Mouse (Mus musculus): ENCODE measurements around the gene Abhd5. TPM values are rescaled to one million over a fixed set of nuclear protein-coding genes. Genes with fewer than 3 reads are reported as not detected.

Gene Abhd5
- polyA plus RNA-seq, 1 experiment from 2014 or later, result 16.7 TPM

DNA sequence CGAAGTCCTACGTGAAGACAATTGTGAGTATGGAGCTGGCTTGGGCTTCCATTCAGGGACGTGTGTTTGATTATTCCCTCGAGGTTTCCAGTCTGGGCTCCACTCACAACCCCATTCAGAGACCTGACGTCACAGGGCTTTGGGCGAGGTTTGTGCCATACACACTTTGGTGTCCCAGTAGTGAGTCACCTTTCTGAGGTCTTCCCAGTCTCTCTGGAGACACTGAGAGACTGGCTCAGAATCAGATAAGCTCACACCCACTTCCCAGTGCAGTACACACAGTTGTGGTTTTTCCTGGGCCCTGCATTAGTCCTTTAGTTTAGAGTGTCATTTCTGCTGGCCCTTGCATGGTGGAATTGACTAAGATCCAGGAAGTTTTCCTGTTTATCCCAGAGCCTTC, 27.6 kb downstream of the Abhd5 start:
- ATAC-seq (ENCODE audit: extremely low read depth, insufficient number of reproducible peaks, low FRiP score, low TSS enrichment), result no peak
- no peak overlapping the region for H3K4me3 ChIP-seq
- no peak overlapping the region for H3K27ac ChIP-seq (replicated peaks)
- H3K4me1 ChIP-seq, result 0 out of 2 replicates have a peak, but pooled peaks cover 4% of the 10 kb centered on the region
- WGBS, result 85% methylated on average over 6 of the region's 6 CpGs
- no peaks in the 10 kb centered on the region for H3K27me3 ChIP-seq (replicated peaks)
- H3K9ac ChIP-seq, result no peak overlapping the region
- no peak overlapping the region for H3K4me2 ChIP-seq
- H3K9me3 ChIP-seq, result no peaks in the 10 kb centered on the region
- peaks cover 35% of the 10 kb centered on the region for H3K36me3 ChIP-seq

DNA sequence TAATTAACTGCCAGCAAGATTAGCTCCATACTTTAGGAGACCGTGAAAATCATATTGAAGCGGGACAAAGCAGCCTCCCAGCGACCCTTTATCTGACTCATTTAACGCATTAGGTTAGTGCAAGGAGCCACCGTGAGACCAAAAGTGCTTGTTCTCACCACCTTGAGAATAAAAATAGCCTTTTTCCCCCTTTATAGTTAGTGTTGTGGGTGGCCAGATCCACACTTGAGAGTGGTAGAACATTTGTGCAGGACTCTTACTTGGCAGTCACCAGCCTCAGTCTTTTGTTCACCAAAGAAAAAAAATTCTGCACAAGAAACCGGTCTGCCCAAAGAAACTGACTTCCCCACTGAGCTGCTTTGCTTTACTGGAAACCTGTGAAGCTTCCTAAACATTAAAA, 29.6 kb downstream of the Abhd5 start:
- no peaks in the 10 kb centered on the region for H3K27me3 ChIP-seq (replicated peaks)
- H3K9ac ChIP-seq, result no peak overlapping the region
- 0 out of 2 replicates have a peak, but pooled peaks cover 7% of the 10 kb centered on the region for H3K4me1 ChIP-seq
- no peak overlapping the region for H3K4me3 ChIP-seq
- ATAC-seq (ENCODE audit: extremely low read depth, insufficient number of reproducible peaks, low FRiP score, low TSS enrichment), result no peak
- H3K9me3 ChIP-seq, result no peaks in the 10 kb centered on the region
- H3K36me3 ChIP-seq, result peaks cover 36% of the 10 kb centered on the region
- H3K4me2 ChIP-seq, result no peak overlapping the region
- no peak overlapping the region for H3K27ac ChIP-seq (replicated peaks)
- WGBS, result 80% methylated on average over 6 of the region's 6 CpGs

DNA sequence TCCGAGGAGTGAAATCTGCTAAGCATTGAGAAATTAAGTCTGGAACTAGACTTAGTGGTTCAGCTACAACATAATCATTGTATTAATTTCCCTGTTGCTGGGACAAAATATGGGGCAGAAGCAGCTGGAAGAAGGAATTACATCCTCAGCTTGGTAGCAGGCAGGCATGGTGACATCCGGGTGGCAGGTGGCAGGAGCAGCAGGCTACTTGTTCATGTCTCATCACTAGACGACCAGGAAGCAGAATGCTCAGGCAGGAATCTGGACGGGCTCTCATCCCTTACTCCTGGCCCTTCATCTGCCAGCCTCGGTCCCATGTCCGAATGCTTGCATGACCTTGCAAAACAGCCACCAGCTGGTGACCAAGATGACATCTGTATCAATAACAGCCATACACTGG, 30.6 kb downstream of the Abhd5 start:
- 79% methylated on average over 6 of the region's 6 CpGs for WGBS
- H3K4me2 ChIP-seq, result no peak overlapping the region

DNA sequence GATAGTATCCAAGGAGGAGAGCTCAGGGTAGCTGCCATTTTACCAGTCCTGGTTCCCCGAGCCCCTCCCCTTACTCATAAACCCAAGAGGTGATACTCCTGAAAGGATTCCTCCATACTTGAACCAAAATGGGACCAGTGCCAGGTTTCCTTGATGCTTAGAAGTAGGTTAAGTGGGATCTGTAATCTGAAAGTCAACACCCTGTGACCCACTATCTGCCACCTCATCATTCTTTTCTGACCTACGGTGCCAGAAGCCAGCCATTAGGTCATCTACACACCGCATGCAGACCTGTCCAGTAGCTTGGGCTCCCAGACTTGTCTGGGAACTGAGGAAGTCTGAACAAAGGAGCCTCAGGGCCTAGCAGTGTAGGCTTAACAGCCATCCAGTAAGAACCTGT, 34.6 kb downstream of the Abhd5 start:
- H3K4me1 ChIP-seq, result peaks cover 16% of the 10 kb centered on the region
- no peak for ATAC-seq (ENCODE audit: extremely low read depth, insufficient number of reproducible peaks, low FRiP score, low TSS enrichment)
- H3K9ac ChIP-seq, result no peak overlapping the region
- H3K4me3 ChIP-seq, result no peak overlapping the region
- H3K4me2 ChIP-seq, result no peak overlapping the region
- WGBS, result 50% methylated on average over 3 of the region's 3 CpGs
- peaks cover 15% of the 10 kb centered on the region for H3K36me3 ChIP-seq
- no peak overlapping the region for H3K27ac ChIP-seq (replicated peaks)
- H3K9me3 ChIP-seq, result no peaks in the 10 kb centered on the region
- no peaks in the 10 kb centered on the region for H3K27me3 ChIP-seq (replicated peaks)

More for the DNA sequence above, 30.6 kb downstream of the Abhd5 start:
- no peak overlapping the region for H3K4me3 ChIP-seq
- H3K27me3 ChIP-seq (replicated peaks), result no peaks in the 10 kb centered on the region
- peaks cover 11% of the 10 kb centered on the region; the same call in 1 of the 2 replicates for H3K4me1 ChIP-seq
- H3K9me3 ChIP-seq, result no peaks in the 10 kb centered on the region
- H3K36me3 ChIP-seq, result peaks cover 30% of the 10 kb centered on the region
- no peak for ATAC-seq (ENCODE audit: extremely low read depth, insufficient number of reproducible peaks, low FRiP score, low TSS enrichment)
- H3K27ac ChIP-seq (replicated peaks), result no peak overlapping the region
- H3K9ac ChIP-seq, result no peak overlapping the region

DNA sequence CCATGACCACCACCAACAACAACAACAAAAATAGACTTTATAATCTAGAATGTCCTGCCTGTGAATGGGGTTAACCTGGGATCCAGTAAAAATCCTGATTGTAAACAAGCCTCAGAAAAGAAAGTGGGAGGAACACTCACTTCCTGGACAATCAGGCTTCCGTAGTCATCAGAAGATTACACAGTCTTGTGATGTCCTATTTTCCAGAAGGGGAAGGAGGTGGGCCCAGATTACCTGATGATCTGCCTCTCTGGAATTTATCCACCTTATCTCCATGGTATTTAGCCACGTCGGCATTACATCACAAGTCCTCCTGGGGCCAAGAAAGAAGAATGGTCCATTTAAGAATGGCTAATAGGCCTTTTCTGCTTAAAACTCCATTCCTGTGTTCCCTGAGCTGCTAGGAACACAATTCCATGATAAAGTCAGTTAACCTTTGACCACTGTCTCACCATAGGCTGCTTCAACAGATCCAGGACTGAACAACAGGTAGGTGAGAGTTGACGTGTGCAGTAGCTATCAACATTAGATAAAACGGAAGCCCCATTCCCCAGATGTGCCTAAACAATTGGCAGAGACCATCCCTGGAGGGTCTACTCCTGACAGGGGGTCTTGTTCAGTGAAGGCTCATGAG, 38.0 kb downstream of the Abhd5 start:
- no peaks in the 10 kb centered on the region for H3K9me3 ChIP-seq
- H3K4me3 ChIP-seq, result no peak overlapping the region
- no peaks in the 10 kb centered on the region for H3K27me3 ChIP-seq (replicated peaks)
- peaks cover 12% of the 10 kb centered on the region for H3K4me1 ChIP-seq
- ATAC-seq (ENCODE audit: extremely low read depth, insufficient number of reproducible peaks, low FRiP score, low TSS enrichment), result no peak
- no peak overlapping the region for H3K9ac ChIP-seq
- no peak overlapping the region for H3K4me2 ChIP-seq
- 53% methylated on average over 5 of the region's 5 CpGs for WGBS
- H3K36me3 ChIP-seq, result no peaks in the 10 kb centered on the region
- no peak overlapping the region for H3K27ac ChIP-seq (replicated peaks)

DNA sequence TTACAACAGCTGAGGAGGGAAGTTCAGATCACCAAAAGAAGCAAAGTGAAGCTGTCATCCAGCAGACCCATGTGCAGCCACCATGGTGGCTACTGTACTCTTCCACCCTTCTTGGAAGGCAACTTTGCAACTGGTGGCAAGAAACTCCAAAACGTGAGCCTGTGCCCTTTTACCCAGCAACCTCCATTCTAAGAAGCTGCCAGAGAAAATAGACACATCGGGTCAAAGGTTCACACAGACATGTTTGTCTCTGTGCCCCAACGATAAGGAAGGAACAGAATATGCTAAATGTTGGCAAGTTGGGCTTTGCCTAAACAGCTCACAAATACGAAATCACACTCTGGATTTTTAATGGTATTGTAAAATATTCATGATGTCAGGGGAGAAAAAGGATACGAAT, 44.4 kb downstream of the Abhd5 start:
- Histone ChIP-seq H3K4me1 (no peaks in the 10 kb centered on the region), H3K36me3 (no peaks in the 10 kb centered on the region), H3K4me3 (no peak overlapping the region), H3K27me3 (replicated peaks) (no peaks in the 10 kb centered on the region), H3K9me3 (no peaks in the 10 kb centered on the region), H3K4me2 (no peak overlapping the region), H3K27ac (replicated peaks) (no peak overlapping the region), H3K9ac (no peak overlapping the region)
- 65% methylated on average over 5 of the region's 5 CpGs for WGBS
- no peak for ATAC-seq (ENCODE audit: extremely low read depth, insufficient number of reproducible peaks, low FRiP score, low TSS enrichment)

DNA sequence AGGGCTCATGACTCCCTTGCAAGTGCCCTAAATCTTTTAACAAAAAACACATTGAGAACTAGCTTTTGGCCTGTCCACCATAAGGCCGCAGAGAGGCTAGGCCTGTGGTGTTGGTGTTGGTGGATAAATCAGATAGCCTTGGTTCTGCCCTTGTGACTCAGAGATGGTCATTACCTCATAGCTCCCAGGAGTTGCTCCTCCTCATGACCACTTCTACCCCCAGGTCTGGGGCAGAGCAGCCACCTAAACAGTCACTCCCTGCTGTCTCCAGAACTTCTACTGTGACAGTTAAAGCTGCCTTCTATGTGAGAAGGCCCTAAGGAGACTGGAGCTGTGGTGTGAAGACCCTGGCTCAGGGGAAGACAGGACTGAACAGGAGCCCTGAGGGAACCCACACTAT, 45.7 kb downstream of the Abhd5 start:
- Histone ChIP-seq H3K27ac (replicated peaks) (no peak overlapping the region), H3K9ac (no peak overlapping the region), H3K4me1 (no peaks in the 10 kb centered on the region), H3K4me2 (no peak overlapping the region), H3K4me3 (no peak overlapping the region), H3K36me3 (no peaks in the 10 kb centered on the region), H3K9me3 (no peaks in the 10 kb centered on the region), H3K27me3 (replicated peaks) (no peaks in the 10 kb centered on the region)
- no peak for ATAC-seq (ENCODE audit: extremely low read depth, insufficient number of reproducible peaks, low FRiP score, low TSS enrichment)
- 90% methylated on average over 1 of the region's 1 CpGs for WGBS

DNA sequence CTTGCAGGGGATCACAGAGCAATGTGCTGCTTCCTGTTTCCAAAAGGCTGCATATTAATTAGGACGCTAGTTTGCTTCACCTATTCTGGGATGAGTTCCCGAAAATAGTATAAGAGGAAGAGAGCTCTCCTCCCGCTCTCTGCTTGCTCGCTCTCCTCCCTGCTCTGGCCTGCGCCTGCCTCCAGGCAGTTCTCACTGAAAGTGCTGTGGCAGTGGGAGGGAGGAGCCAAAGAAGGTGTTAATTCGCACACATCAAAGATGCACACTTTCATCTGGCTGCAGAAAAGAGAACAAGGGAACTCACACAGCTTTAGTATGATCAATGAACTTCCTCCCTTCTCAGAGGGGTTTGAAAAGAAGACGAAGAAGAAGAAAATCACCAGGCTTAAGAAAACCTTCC, 47.3 kb downstream of the Abhd5 start:
- no peak overlapping the region for H3K9ac ChIP-seq
- H3K4me3 ChIP-seq, result no peak overlapping the region
- H3K36me3 ChIP-seq, result no peaks in the 10 kb centered on the region
- H3K27ac ChIP-seq (replicated peaks), result no peak overlapping the region
- H3K9me3 ChIP-seq, result no peaks in the 10 kb centered on the region
- no peaks in the 10 kb centered on the region for H3K4me1 ChIP-seq
- 45% methylated on average over 7 of the region's 7 CpGs for WGBS
- no peaks in the 10 kb centered on the region for H3K27me3 ChIP-seq (replicated peaks)
- H3K4me2 ChIP-seq, result no peak overlapping the region
- no peak for ATAC-seq (ENCODE audit: extremely low read depth, insufficient number of reproducible peaks, low FRiP score, low TSS enrichment)

DNA sequence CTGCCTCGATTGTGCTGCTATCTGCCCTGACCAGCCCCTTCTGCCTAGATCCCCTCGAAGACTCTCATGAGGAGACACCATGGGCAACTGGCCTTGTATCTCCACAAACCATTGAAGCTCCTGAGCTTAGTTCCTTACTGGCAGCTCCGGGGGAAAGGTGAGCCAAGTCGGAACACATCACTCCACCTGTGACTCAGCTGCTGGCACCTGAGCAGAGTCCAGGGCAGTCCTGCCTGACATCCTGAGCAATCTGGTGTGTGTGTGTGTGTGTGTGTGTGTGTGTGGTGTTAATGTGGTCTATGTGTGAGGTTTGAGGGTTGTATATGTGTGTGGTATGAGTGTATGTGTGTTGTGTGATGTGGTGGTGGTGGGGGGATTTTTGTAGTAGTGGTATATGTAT, 49.8 kb downstream of the Abhd5 start:
- Histone ChIP-seq H3K9me3 (no peaks in the 10 kb centered on the region), H3K4me3 (no peak overlapping the region), H3K27me3 (replicated peaks) (no peaks in the 10 kb centered on the region), H3K36me3 (no peaks in the 10 kb centered on the region), H3K4me2 (no peak overlapping the region), H3K27ac (replicated peaks) (no peak overlapping the region), H3K9ac (no peak overlapping the region), H3K4me1 (no peaks in the 10 kb centered on the region)
- no peak for ATAC-seq (ENCODE audit: extremely low read depth, insufficient number of reproducible peaks, low FRiP score, low TSS enrichment)
- WGBS, result 69% methylated on average over 4 of the region's 4 CpGs

DNA sequence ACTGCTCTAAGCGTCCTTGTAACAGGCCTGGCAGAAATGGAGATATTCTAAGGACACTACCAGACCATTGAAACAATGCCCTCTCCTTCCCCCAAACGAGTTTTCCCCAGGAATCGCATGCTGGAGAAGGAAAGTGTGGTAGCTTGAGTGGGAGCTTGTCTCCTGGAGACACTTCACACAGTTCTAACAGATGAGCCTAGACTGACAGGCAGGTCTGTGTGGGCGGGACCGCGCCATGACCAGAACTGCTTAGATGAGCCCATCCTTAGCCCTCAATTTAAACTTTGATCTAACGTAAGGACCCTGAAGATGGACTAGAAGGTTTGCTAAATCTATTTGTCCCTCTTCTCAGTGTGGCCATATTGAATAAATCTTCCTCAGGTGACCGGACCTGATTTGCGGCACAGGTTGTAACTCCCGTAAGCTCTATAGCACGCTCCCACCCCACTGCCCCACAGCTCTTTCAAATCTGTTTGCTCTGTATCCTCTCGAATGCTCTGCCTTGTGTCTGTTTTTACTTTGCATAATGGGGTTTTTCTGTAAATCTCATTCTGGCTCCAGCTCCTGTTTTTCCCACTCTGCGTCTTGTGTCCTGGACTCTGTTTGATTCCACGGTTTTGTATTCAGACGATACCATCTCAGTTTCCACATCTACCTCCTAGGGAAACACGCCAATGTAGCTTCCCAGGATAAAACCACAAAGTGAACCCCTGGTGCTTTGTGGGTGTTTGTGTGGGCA, 59.2 kb downstream of the Abhd5 start:
- ATAC-seq (ENCODE audit: extremely low read depth, insufficient number of reproducible peaks, low FRiP score, low TSS enrichment), result no peak
- Histone ChIP-seq H3K4me2 (no peak overlapping the region), H3K9ac (no peak overlapping the region), H3K4me1 (no peaks in the 10 kb centered on the region), H3K9me3 (no peaks in the 10 kb centered on the region), H3K36me3 (no peaks in the 10 kb centered on the region), H3K27ac (replicated peaks) (no peak overlapping the region), H3K4me3 (no peak overlapping the region), H3K27me3 (replicated peaks) (no peaks in the 10 kb centered on the region)
- 83% methylated on average over 16 of the region's 16 CpGs for WGBS

DNA sequence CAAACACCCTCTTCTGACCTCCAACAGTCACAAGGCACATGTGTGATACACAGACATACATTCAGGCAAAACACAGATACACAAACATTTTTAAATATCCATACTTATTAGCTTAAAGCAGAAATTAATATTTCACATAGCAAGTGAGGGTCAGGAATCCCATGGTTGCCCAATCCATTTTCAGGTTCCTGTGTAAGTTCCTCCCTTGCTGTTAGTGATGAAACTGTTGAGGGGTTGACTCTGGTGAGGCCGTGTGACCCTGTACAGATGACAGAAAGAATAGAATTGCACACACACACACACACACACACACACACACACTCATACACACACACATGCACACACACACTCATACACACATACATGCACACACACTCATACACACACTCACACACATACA, 63.2 kb downstream of the Abhd5 start:
- Histone ChIP-seq H3K27ac (replicated peaks) (no peak overlapping the region), H3K4me3 (no peak overlapping the region), H3K4me1 (no peaks in the 10 kb centered on the region), H3K9me3 (no peaks in the 10 kb centered on the region), H3K4me2 (no peak overlapping the region), H3K36me3 (no peaks in the 10 kb centered on the region), H3K9ac (no peak overlapping the region), H3K27me3 (replicated peaks) (peaks cover 5% of the 10 kb centered on the region)
- 78% methylated on average over 1 of the region's 1 CpGs for WGBS
- ATAC-seq (ENCODE audit: extremely low read depth, insufficient number of reproducible peaks, low FRiP score, low TSS enrichment), result no peak
